Mouse (Mus musculus): ENCODE results near the gene Dync1i1.

- TF ChIP-seq CTCF (IDR thresholded peaks at IDR 0.05; ENCODE audit: low read depth) = 0 out of 2 replicates have a peak, but pooled peaks have one; percentile 5
- no peak for TF ChIP-seq EP300 (IDR thresholded peaks at IDR 0.05; ENCODE audit: low read depth)
These were observed 101.6 kb downstream of the Dync1i1 start for GRCm38 (mm10) chr6:5827064-5827463.
